Mouse (Mus musculus) heart, postnatal 0 days (tissue): ENCODE measurements around the gene Rab13. TPM values are rescaled to one million over a fixed set of nuclear protein-coding genes. Genes with fewer than 3 reads are reported as not detected.
A peak's percentile ranks its signal among the peaks of the same experiment; 100 is the strongest.

Source experiments
- ATAC-seq: fragments of 200-750 bp; cut with Nextera tagmentation; 2 replicates; pipeline ENCODE4 v1.8.0; 2017; ENCODE audit warnings: low read depth, moderate number of reproducible peaks, moderate library complexity; ENCODE audit not compliant: insufficient read depth
- DNase-seq: peaks from one replicate; pipeline ENCODE4 v3.0.0-alpha.2; 2016; ENCODE audit warnings: low spot score
- H3K27ac ChIP-seq: fragments of 300-500 bp; sonication (generic); 2 replicates; pipeline ENCODE4 v1.5.1; 2014; ENCODE audit warnings: low read depth, mild to moderate bottlenecking
- H3K27me3 ChIP-seq: fragments of 300-500 bp; sonication (generic); 2 replicates; pipeline ENCODE4 v1.6.1; 2014; ENCODE audit warnings: low read length, mixed read lengths; ENCODE audit not compliant: control insufficient read depth, insufficient read depth
- H3K36me3 ChIP-seq: fragments of 300-500 bp; sonication (generic); replicated peaks from 2 replicates; pipeline ENCODE4 v1.6.1; 2014; ENCODE audit warnings: low read length, mixed read lengths; ENCODE audit not compliant: control insufficient read depth, insufficient read depth
- H3K4me1 ChIP-seq: fragments of 300-500 bp; sonication (generic); 2 replicates; pipeline ENCODE4 v1.6.1; 2014; ENCODE audit warnings: antibody characterized with exemption; ENCODE audit not compliant: control insufficient read depth, insufficient read depth
- H3K4me2 ChIP-seq: fragments of 300-500 bp; sonication (generic); 2 replicates; pipeline ENCODE4 v1.6.1; 2014; ENCODE audit warnings: low read depth, mild to moderate bottlenecking, low read length, moderate library complexity
- H3K4me3 ChIP-seq: fragments of 300-500 bp; sonication (generic); 2 replicates; pipeline ENCODE4 v1.5.1; 2014; ENCODE audit warnings: low read depth, low read length
- H3K9ac ChIP-seq: fragments of 300-500 bp; sonication (generic); replicated peaks from 2 replicates; pipeline ENCODE4 v1.6.1; 2014; ENCODE audit warnings: low read depth, low read length, mixed read lengths
- H3K9me3 ChIP-seq: fragments of 300-500 bp; sonication (generic); replicated peaks from 2 replicates; pipeline ENCODE4 v1.6.1; 2016; ENCODE audit warnings: low read length; ENCODE audit not compliant: control insufficient read depth
- CTCF ChIP-seq: IDR thresholded peaks from 2 replicates; pipeline ENCODE4 v1.5.1; 2016; ENCODE audit warnings: antibody characterized with exemption, control low read depth, low read depth
- EP300 ChIP-seq: IDR thresholded peaks from 2 replicates; pipeline ENCODE4 v1.6.1; 2016; ENCODE audit warnings: antibody characterized with exemption, low read depth
- WGBS: fragments of 180-500 bp; shearing (Covaris S2); extraction: QIAGEN DNeasy Blood & Tissue Kit; methylation state at CpG from one replicate; pipeline ENCODE4 v1.1.7; 2014; 5-methylcytosine and 5-hydroxymethylcytosine counted together
- polyA plus RNA-seq: library from polyadenylated mRNA; unstranded; fragments of >200 nt; fragmentation: Nextera tagmentation; extraction: Ambion mirVana; gene quantifications from 2 replicates; pipeline ENCODE4 v1.2.1, GENCODE M21; 2015
- total RNA-seq: library from RNA; depleted of rRNA; stranded (reverse); fragments of >200 nt; gene quantifications from 2 replicates; pipeline ENCODE4 v1.2.3, GENCODE M21; 2014; ENCODE audit warnings: low replicate concordance; rRNA removed

Rab13 gene
- total RNA-seq (9.7 and 13.7 TPM in 2 replicates), polyA plus RNA-seq (17.9 and 18.2 TPM in 2 replicates)

DNA sequence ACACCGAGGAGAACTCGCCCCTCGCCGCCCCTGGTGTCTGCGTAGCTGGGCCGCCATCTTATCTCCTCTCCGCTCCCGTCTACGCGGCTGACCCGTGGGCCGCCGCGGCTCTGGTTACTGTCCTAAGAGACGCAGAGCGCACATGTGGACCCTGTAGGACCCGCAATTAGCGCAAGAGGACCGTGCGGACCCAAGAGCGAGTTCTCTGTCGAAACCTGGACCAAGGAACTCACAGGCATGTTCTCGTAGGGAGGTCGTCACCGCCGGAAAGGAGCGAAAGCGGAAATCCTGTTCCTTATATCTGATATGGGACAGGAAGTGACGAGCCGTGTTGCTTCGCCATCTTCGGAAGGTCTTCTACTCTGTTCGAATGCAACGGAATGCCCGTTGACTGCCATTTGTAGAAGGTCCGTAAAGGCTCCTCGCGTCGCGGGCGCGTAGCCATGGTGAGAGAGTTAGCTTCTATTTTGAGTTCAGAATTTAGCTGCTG lies at the start of gene Rab13, which contains the start of gene Rps27:
Rab13 (plus strand) TSS at position 319 of the 490 bp plus-strand sequence.
Rps27 (minus strand) TSS at position 275 of the 490 bp plus-strand sequence.
- ATAC-seq (peak; percentile 95), DNase-seq (peak; percentile 97)
- Histone ChIP-seq H3K9me3 (no peaks in the 10 kb centered on the region), H3K4me2 (peak within 1 kb of the TSS; percentile 93), H3K9ac (peak within 1 kb of the TSS; percentile 97), H3K27me3 (no peaks in the 10 kb centered on the region), H3K4me1 (peaks cover 18% of the 10 kb centered on the region), H3K27ac (peak within 1 kb of the TSS; percentile 94), H3K4me3 (peak within 1 kb of the TSS; percentile 99), H3K36me3 (peaks cover 38% of the 10 kb centered on the region)
- 1% methylated on average over 42 of the region's 42 CpGs for WGBS
- TF ChIP-seq EP300 (peak; percentile 67; the same call in 1 of the 2 replicates), CTCF (no peak)

GRCm38 (mm10) chr3:90179566-90179965 lies 33.9 kb upstream of the Rab13 start:
- 63% methylated on average over 3 of the region's 3 CpGs for WGBS
- DNase-seq, result no peak
- TF ChIP-seq CTCF, result no peak
- no peak for TF ChIP-seq EP300
- Histone ChIP-seq H3K9ac (no peak overlapping the region), H3K9me3 (no peaks in the 10 kb centered on the region), H3K4me2 (no peak overlapping the region), H3K4me3 (no peak overlapping the region), H3K27me3 (no peaks in the 10 kb centered on the region), H3K4me1 (no peaks in the 10 kb centered on the region), H3K27ac (no peak overlapping the region), H3K36me3 (no peaks in the 10 kb centered on the region)
- ATAC-seq, result no peak

GRCm38 (mm10) chr3:90183581-90183980 lies 29.9 kb upstream of the Rab13 start:
- H3K36me3 ChIP-seq, result no peaks in the 10 kb centered on the region
- ATAC-seq (no peak), DNase-seq (no peak)
- H3K27ac ChIP-seq, result no peak overlapping the region
- H3K9me3 ChIP-seq, result no peaks in the 10 kb centered on the region
- H3K4me2 ChIP-seq, result no peak overlapping the region
- no peaks in the 10 kb centered on the region for H3K4me1 ChIP-seq
- WGBS, result 50% methylated on average over 3 of the region's 3 CpGs
- no peak for TF ChIP-seq EP300
- no peak for TF ChIP-seq CTCF
- no peaks in the 10 kb centered on the region for H3K27me3 ChIP-seq
- no peak overlapping the region for H3K9ac ChIP-seq
- H3K4me3 ChIP-seq, result no peak overlapping the region

GRCm38 (mm10) chr3:90190859-90191510 lies 22.5 kb upstream of the Rab13 start:
- Histone ChIP-seq H3K4me3 (no peak overlapping the region), H3K9ac (no peak overlapping the region), H3K9me3 (no peaks in the 10 kb centered on the region), H3K27ac (no peak overlapping the region), H3K4me1 (no peaks in the 10 kb centered on the region), H3K27me3 (no peaks in the 10 kb centered on the region), H3K36me3 (no peaks in the 10 kb centered on the region), H3K4me2 (no peak overlapping the region)
- 67% methylated on average over 11 of the region's 11 CpGs for WGBS
- TF ChIP-seq EP300, result no peak
- no peak for TF ChIP-seq CTCF
- DNase-seq (no peak), ATAC-seq (no peak)

GRCm38 (mm10) chr3:90194759-90195158 lies 18.7 kb upstream of the Rab13 start:
- TF ChIP-seq CTCF (no peak), EP300 (no peak)
- DNase-seq (no peak), ATAC-seq (no peak)
- Histone ChIP-seq H3K9ac (no peak overlapping the region), H3K4me3 (no peak overlapping the region), H3K4me1 (no peaks in the 10 kb centered on the region), H3K27me3 (no peaks in the 10 kb centered on the region), H3K9me3 (no peaks in the 10 kb centered on the region), H3K4me2 (no peak overlapping the region), H3K27ac (no peak overlapping the region), H3K36me3 (no peaks in the 10 kb centered on the region)
- WGBS, result 74% methylated on average over 4 of the region's 4 CpGs
